Mouse (Mus musculus): ENCODE measurements at regions not wholly inside any gene's neighbourhood (a gene's known extent, or its start where the extent isn't known, plus 50 kb on each side); places are given as distances from the start of the nearest gene placed in this dataset.

GRCm38 (mm10) chr1:137806252-137806651, 369.3 kb downstream of the Ptprc start:
- DNase-seq (ENCODE audit: low spot score in 2 of 2): no peak
- intact Hi-C loops (cut with DNase I): no loop called here

GRCm38 (mm10) chr1:137802119-137802518, 373.4 kb downstream of the Ptprc start:
- no peak for DNase-seq (ENCODE audit: low spot score in 2 of 2)
- intact Hi-C loops (cut with DNase I): no loop called here

GRCm38 (mm10) chr1:137800752-137801151, 374.8 kb downstream of the Ptprc start:
- intact Hi-C loops (cut with DNase I): no loop called here
- DNase-seq (ENCODE audit: low spot score in 2 of 2): no peak

GRCm38 (mm10) chr1:137788789-137789188, 386.7 kb downstream of the Ptprc start:
- no peak for DNase-seq (ENCODE audit: low spot score in 2 of 2)
- intact Hi-C loops (cut with DNase I): no loop called here

- intact Hi-C loops (cut with DNase I): no loop called here
Measured at GRCm38 (mm10) chr1:137786653-137787052, 388.9 kb downstream of the Ptprc start.

GRCm38 (mm10) chr1:137774586-137774985, 400.9 kb downstream of the Ptprc start:
- intact Hi-C loops (cut with DNase I): no loop called here
- no peak for DNase-seq (ENCODE audit: low spot score in 2 of 2)

More at GRCm38 (mm10) chr1:137786653-137787052, 388.9 kb downstream of the Ptprc start:
- DNase-seq (ENCODE audit: low spot score in 2 of 2): no peak

GRCm38 (mm10) chr1:137760797-137761196, 414.7 kb downstream of the Ptprc start:
- intact Hi-C loops (cut with DNase I): no loop called here

GRCm38 (mm10) chr1:137751446-137751961, 424.0 kb downstream of the Ptprc start:
- intact Hi-C loops (cut with DNase I): no loop called here
- no peak for DNase-seq (ENCODE audit: low spot score in 2 of 2)

More at GRCm38 (mm10) chr1:137760797-137761196, 414.7 kb downstream of the Ptprc start:
- no peak for DNase-seq (ENCODE audit: low spot score in 2 of 2)

- intact Hi-C loops (cut with DNase I): no loop called here
Measured at GRCm38 (mm10) chr1:137750894-137751293, 424.6 kb downstream of the Ptprc start.

GRCm38 (mm10) chr1:137746129-137746528, 429.4 kb downstream of the Ptprc start:
- intact Hi-C loops (cut with DNase I): no loop called here
- no peak for DNase-seq (ENCODE audit: low spot score in 2 of 2)

More at GRCm38 (mm10) chr1:137750894-137751293, 424.6 kb downstream of the Ptprc start:
- DNase-seq (ENCODE audit: low spot score in 2 of 2): no peak

GRCm38 (mm10) chr1:137738157-137738851, 437.2 kb downstream of the Ptprc start:
- intact Hi-C loops (cut with DNase I): no loop called here

GRCm38 (mm10) chr1:137703882-137704281, 471.6 kb downstream of the Ptprc start:
- no peak for DNase-seq (ENCODE audit: low spot score in 2 of 2)
- intact Hi-C loops (cut with DNase I): no loop called here

More at GRCm38 (mm10) chr1:137738157-137738851, 437.2 kb downstream of the Ptprc start:
- no peak for DNase-seq (ENCODE audit: low spot score in 2 of 2)

GRCm38 (mm10) chr1:137698876-137699275, 476.6 kb downstream of the Ptprc start:
- intact Hi-C loops (cut with DNase I): no loop called here
- no peak for DNase-seq (ENCODE audit: low spot score in 2 of 2)

GRCm38 (mm10) chr1:137697289-137697688, 478.2 kb downstream of the Ptprc start:
- DNase-seq (ENCODE audit: low spot score in 2 of 2): no peak
- intact Hi-C loops (cut with DNase I): no loop called here

GRCm38 (mm10) chr1:137696796-137697195, 478.7 kb downstream of the Ptprc start:
- DNase-seq (ENCODE audit: low spot score in 2 of 2): no peak
- intact Hi-C loops (cut with DNase I): no loop called here

- intact Hi-C loops (cut with DNase I): no loop called here
- no peak for DNase-seq (ENCODE audit: low spot score in 2 of 2)
Measured at GRCm38 (mm10) chr1:137695751-137696150, 479.8 kb downstream of the Ptprc start.

GRCm38 (mm10) chr1:137692525-137692924, 483.0 kb downstream of the Ptprc start:
- intact Hi-C loops (cut with DNase I): no loop called here
- DNase-seq (ENCODE audit: low spot score in 2 of 2): no peak

- intact Hi-C loops (cut with DNase I): no loop called here
- no peak for DNase-seq (ENCODE audit: low spot score in 2 of 2)
Measured at GRCm38 (mm10) chr1:137690860-137691595, 484.5 kb downstream of the Ptprc start.

- intact Hi-C loops (cut with DNase I): no loop called here
Measured at GRCm38 (mm10) chr1:137670650-137671049, 504.9 kb downstream of the Ptprc start.

GRCm38 (mm10) chr1:137669849-137670248, 505.7 kb downstream of the Ptprc start:
- peak; percentile 23 to 26 for DNase-seq (ENCODE audit: low spot score in 2 of 2)
- intact Hi-C loops (cut with DNase I): loop anchor here (10.0 kb wide), 1 partner anchor 335 kb away; no protein-coding TSS in a partner anchor

More at GRCm38 (mm10) chr1:137670650-137671049, 504.9 kb downstream of the Ptprc start:
- DNase-seq (ENCODE audit: low spot score in 2 of 2): peak in 1 of 2 experiments; percentile 16

All from left cerebral cortex, postnatal 36 days (tissue).